Mouse (Mus musculus): Measurements from ENCODE around the gene B9d2. TPM values are rescaled to one million over a fixed set of nuclear protein-coding genes. Genes with fewer than 3 reads are reported as not detected.
"Not testable (repeated sequence)": the region's sequence is repeated elsewhere in the genome, so short reads cannot be mapped to it uniquely, and the experiment has no call there.

The B9d2 gene
- total RNA-seq, 4 experiments from 2014 or later: 21.0 to 23.9 (median 21.8) TPM

GRCm38 (mm10) chr7:25703793-25704494 lies 23.4 kb downstream of the B9d2 start:
- no peak for DNase-seq (ENCODE audit: low spot score in 2 of 2)

GRCm38 (mm10) chr7:25704716-25705364 lies 24.3 kb downstream of the B9d2 start:
- DNase-seq (ENCODE audit: low spot score in 2 of 2): no peak

- no peak for DNase-seq (ENCODE audit: low spot score in 2 of 2)
Measured at GRCm38 (mm10) chr7:25705801-25706251, 25.2 kb downstream of the B9d2 start.

- DNase-seq (ENCODE audit: low spot score in 2 of 2): no peak
Measured at GRCm38 (mm10) chr7:25706578-25707170, 26.1 kb downstream of the B9d2 start.

- no peak for DNase-seq (ENCODE audit: low spot score in 2 of 2)
Measured at GRCm38 (mm10) chr7:25707581-25708292, 27.2 kb downstream of the B9d2 start.

GRCm38 (mm10) chr7:25709961-25710360 lies 29.4 kb downstream of the B9d2 start:
- DNase-seq (ENCODE audit: low spot score in 2 of 2): no peak

- DNase-seq (ENCODE audit: low spot score in 2 of 2): no peak
Measured at GRCm38 (mm10) chr7:25710519-25711130, 30.0 kb downstream of the B9d2 start.

- no peak for DNase-seq (ENCODE audit: low spot score in 2 of 2)
Measured at GRCm38 (mm10) chr7:25711165-25711564, 30.6 kb downstream of the B9d2 start.

GRCm38 (mm10) chr7:25711731-25712197 lies 31.2 kb downstream of the B9d2 start:
- DNase-seq (ENCODE audit: low spot score in 2 of 2): no peak

- no peak for DNase-seq (ENCODE audit: low spot score in 2 of 2)
Measured at GRCm38 (mm10) chr7:25712801-25713200, 32.2 kb downstream of the B9d2 start.

- no peak for DNase-seq (ENCODE audit: low spot score in 2 of 2)
Measured at GRCm38 (mm10) chr7:25714581-25714980, 34.0 kb downstream of the B9d2 start.

- no peak for DNase-seq (ENCODE audit: low spot score in 2 of 2)
Measured at GRCm38 (mm10) chr7:25715731-25716271, 35.2 kb downstream of the B9d2 start.

GRCm38 (mm10) chr7:25717478-25717877 lies 36.9 kb downstream of the B9d2 start:
- DNase-seq (ENCODE audit: low spot score in 2 of 2): no peak

- DNase-seq (ENCODE audit: low spot score in 2 of 2): peak; percentile 93 to 97
Measured at GRCm38 (mm10) chr7:25718788-25719417, 38.3 kb downstream of the B9d2 start, which contains the start of gene Ccdc97. Gene Ccdc97, minus strand, starts transcription at chr7:25719088.

- DNase-seq (ENCODE audit: low spot score in 2 of 2): peak in 1 of 2 experiments; percentile 82
Measured at GRCm38 (mm10) chr7:25719761-25720610, 39.4 kb downstream of the B9d2 start.

GRCm38 (mm10) chr7:25720760-25721159 lies 40.2 kb downstream of the B9d2 start:
- no peak for DNase-seq (ENCODE audit: low spot score in 2 of 2)

- DNase-seq (ENCODE audit: low spot score in 2 of 2): not testable (repeated sequence)
Measured at GRCm38 (mm10) chr7:25721776-25722175, 41.2 kb downstream of the B9d2 start.

GRCm38 (mm10) chr7:25725886-25726285 lies 45.3 kb downstream of the B9d2 start:
- no peak for DNase-seq (ENCODE audit: low spot score in 2 of 2)

GRCm38 (mm10) chr7:25727800-25728199 lies 47.2 kb downstream of the B9d2 start:
- DNase-seq (ENCODE audit: low spot score in 2 of 2): no peak
